Mouse (Mus musculus): ENCODE data around the gene Trappc1. TPM values are rescaled to one million over a fixed set of nuclear protein-coding genes. Genes with fewer than 3 reads are reported as not detected.

Trappc1 gene
- polyA plus RNA-seq, 2 experiments, result 49.6 to 101 TPM

DNA sequence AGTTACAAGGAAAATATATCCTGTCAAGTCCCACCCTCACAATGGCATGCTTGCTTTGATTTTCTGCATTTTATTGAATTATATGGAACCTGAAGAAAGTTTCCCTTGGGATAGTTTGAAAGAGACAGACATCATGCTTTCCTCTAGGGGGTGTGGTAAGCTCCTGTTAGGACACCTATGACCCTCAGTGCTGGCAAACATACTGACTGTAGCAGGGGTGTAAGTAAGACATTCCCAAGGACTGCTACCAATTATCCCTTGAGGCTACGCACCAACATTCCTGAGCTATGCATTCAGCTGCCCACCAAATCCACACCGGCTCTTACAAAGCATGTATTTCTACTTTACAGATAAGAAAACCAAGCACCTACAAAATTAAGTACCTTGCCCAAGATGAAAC, 38.7 kb downstream of the Trappc1 start:
- H3K4me3 ChIP-seq (ENCODE audit: insufficient read depth in 1 of 2, low read depth in 2 of 2, low read length in 2 of 2), result no peak overlapping the region
- H3K9ac ChIP-seq (replicated peaks), result no peak overlapping the region
- ATAC-seq (ENCODE audit: insufficient read depth), result no peak
- H3K4me1 ChIP-seq (replicated peaks; ENCODE audit: control insufficient read depth in 2 of 2, insufficient read depth in 2 of 2, low read length in 1 of 2), result peaks cover 11 to 12% of the 10 kb centered on the region in 2 experiments; a peak in 3 of 4 replicates
- H3K36me3 ChIP-seq (replicated peaks; ENCODE audit: control insufficient read depth, insufficient read depth, low read depth), result no peaks in the 10 kb centered on the region
- TF ChIP-seq EP300 (IDR thresholded peaks at IDR 0.05; ENCODE audit: low read depth) (no peak), CTCF (IDR thresholded peaks at IDR 0.05; ENCODE audit: low read depth) (no peak)
- peaks cover 15% of the 10 kb centered on the region for H3K27me3 ChIP-seq (ENCODE audit: control insufficient read depth, insufficient read depth, low read length)
- WGBS (ENCODE audit: insufficient replicate concordance), result 87% methylated on average over 2 of the region's 2 CpGs
- H3K27ac ChIP-seq, result no peak overlapping the region
- no peaks in the 10 kb centered on the region for H3K9me3 ChIP-seq (ENCODE audit: control insufficient read depth, low read length)
- DNase-seq (ENCODE audit: low read depth in 3 of 3, low spot score in 3 of 3), result no peak
- no peak overlapping the region for H3K4me2 ChIP-seq (ENCODE audit: low read depth)

DNA sequence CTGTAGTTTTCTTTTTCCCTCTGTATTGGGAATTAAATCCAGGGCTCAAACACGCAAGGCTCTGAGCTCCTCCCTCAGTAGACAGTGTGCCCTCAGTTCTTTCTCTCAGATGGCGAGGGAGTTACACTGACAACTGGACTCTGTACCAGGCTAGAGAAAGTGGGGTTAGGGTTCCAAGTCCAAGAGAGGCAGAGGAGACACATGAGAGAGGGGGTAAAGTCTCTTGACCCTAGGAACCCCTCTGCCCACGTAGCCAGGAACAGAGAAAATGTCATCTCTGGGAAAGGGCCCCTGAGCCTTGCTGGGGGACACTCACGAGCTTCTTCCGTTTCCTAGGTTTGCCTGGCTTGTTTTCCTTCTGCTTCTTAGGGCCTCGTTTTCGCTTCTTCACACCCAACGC, 40.6 kb downstream of the Trappc1 start:
- Histone ChIP-seq H3K36me3 (replicated peaks; ENCODE audit: control insufficient read depth, insufficient read depth, low read depth) (no peaks in the 10 kb centered on the region), H3K4me3 (ENCODE audit: insufficient read depth in 1 of 2, low read depth in 2 of 2, low read length in 2 of 2) (no peak overlapping the region), H3K4me2 (ENCODE audit: low read depth) (peak overlapping the region; percentile 39), H3K27ac (no peak overlapping the region), H3K9ac (replicated peaks) (no peak overlapping the region), H3K9me3 (ENCODE audit: control insufficient read depth, low read length) (no peaks in the 10 kb centered on the region), H3K4me1 (replicated peaks; ENCODE audit: control insufficient read depth in 2 of 2, insufficient read depth in 2 of 2, low read length in 1 of 2) (peaks cover 16 to 17% of the 10 kb centered on the region in 2 experiments; a peak in 3 of 4 replicates), H3K27me3 (ENCODE audit: control insufficient read depth, insufficient read depth, low read length) (peaks cover 31% of the 10 kb centered on the region)
- WGBS (ENCODE audit: insufficient replicate concordance), result 47% methylated on average over 8 of the region's 8 CpGs
- TF ChIP-seq EP300 (IDR thresholded peaks at IDR 0.05; ENCODE audit: low read depth), result no peak
- no peak for TF ChIP-seq CTCF (IDR thresholded peaks at IDR 0.05; ENCODE audit: low read depth)
- ATAC-seq (ENCODE audit: insufficient read depth), result no peak
- DNase-seq (ENCODE audit: low read depth in 3 of 3, low spot score in 3 of 3), result no peak

DNA sequence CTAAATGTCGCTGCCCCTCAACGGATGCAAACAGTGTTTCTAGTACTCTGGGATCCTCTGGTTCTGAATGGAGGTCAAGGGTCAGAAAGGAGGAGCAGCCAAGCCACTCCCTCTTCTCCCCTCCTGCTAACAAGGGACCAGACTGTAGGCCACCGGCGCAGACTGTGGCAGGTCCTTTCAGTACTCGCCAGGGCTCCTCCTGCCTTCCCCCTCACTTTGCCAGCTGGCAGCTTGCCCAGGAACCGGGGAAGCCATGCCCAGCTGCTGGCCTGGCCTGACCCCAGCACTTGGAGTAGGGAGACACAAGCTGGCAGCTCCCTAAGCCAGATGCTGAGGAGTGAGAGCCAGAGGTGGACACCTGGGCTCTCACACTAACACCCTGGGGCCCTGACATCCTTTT, 41.1 kb downstream of the Trappc1 start:
- Histone ChIP-seq H3K36me3 (replicated peaks; ENCODE audit: control insufficient read depth, insufficient read depth, low read depth) (no peaks in the 10 kb centered on the region), H3K27ac (no peak overlapping the region), H3K27me3 (ENCODE audit: control insufficient read depth, insufficient read depth, low read length) (peaks cover 35% of the 10 kb centered on the region), H3K9me3 (ENCODE audit: control insufficient read depth, low read length) (no peaks in the 10 kb centered on the region), H3K9ac (replicated peaks) (no peak overlapping the region), H3K4me1 (replicated peaks; ENCODE audit: control insufficient read depth in 2 of 2, insufficient read depth in 2 of 2, low read length in 1 of 2) (peaks cover 17% of the 10 kb centered on the region in 2 experiments; a peak in 3 of 4 replicates), H3K4me2 (ENCODE audit: low read depth) (peak overlapping the region; percentile 39), H3K4me3 (ENCODE audit: insufficient read depth in 1 of 2, low read depth in 2 of 2, low read length in 2 of 2) (no peak overlapping the region)
- WGBS (ENCODE audit: insufficient replicate concordance), result 35% methylated on average over 6 of the region's 6 CpGs
- DNase-seq (ENCODE audit: low read depth in 3 of 3, low spot score in 3 of 3), result no peak
- TF ChIP-seq EP300 (IDR thresholded peaks at IDR 0.05; ENCODE audit: low read depth) (no peak), CTCF (IDR thresholded peaks at IDR 0.05; ENCODE audit: low read depth) (no peak)
- ATAC-seq (ENCODE audit: insufficient read depth), result peak; percentile 18; the same call in 1 of the 2 replicates

DNA sequence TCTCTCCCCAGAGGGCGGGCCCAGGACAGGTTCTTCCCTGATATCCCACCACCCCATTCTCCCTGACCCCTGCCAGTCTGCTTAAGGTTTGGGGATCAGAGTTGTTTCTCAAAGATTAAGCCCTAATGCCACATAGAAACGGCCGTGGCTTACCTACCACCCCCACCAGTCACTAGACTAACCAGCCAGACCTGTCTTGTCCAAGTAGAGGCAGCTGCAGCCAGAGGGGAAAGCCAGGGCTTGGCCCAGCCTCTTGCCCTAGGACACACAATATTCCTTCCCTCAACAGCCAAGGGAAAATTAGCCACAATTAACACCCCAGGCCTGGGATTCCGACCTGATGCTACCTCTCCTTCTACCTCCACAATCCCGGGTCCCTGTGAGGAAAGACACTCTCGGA, 41.9 kb downstream of the Trappc1 start:
- DNase-seq (ENCODE audit: low read depth in 3 of 3, low spot score in 3 of 3) (no peak), ATAC-seq (ENCODE audit: insufficient read depth) (no peak)
- no peaks in the 10 kb centered on the region for H3K9me3 ChIP-seq (ENCODE audit: control insufficient read depth, low read length)
- peak overlapping the region in 1 of 2 experiments; percentile 77; a peak in 2 of 4 replicates for H3K4me3 ChIP-seq (ENCODE audit: insufficient read depth in 1 of 2, low read depth in 2 of 2, low read length in 2 of 2)
- WGBS (ENCODE audit: insufficient replicate concordance), result 44% methylated on average over 6 of the region's 6 CpGs
- peaks cover 35% of the 10 kb centered on the region for H3K27me3 ChIP-seq (ENCODE audit: control insufficient read depth, insufficient read depth, low read length)
- H3K36me3 ChIP-seq (replicated peaks; ENCODE audit: control insufficient read depth, insufficient read depth, low read depth), result no peaks in the 10 kb centered on the region
- H3K4me1 ChIP-seq (replicated peaks; ENCODE audit: control insufficient read depth in 2 of 2, insufficient read depth in 2 of 2, low read length in 1 of 2), result peaks cover 19 to 22% of the 10 kb centered on the region in 2 experiments
- no peak overlapping the region for H3K27ac ChIP-seq
- TF ChIP-seq EP300 (IDR thresholded peaks at IDR 0.05; ENCODE audit: low read depth) (no peak), CTCF (IDR thresholded peaks at IDR 0.05; ENCODE audit: low read depth) (no peak)
- peak overlapping the region; percentile 89 for H3K4me2 ChIP-seq (ENCODE audit: low read depth)
- H3K9ac ChIP-seq (replicated peaks), result no peak overlapping the region

DNA sequence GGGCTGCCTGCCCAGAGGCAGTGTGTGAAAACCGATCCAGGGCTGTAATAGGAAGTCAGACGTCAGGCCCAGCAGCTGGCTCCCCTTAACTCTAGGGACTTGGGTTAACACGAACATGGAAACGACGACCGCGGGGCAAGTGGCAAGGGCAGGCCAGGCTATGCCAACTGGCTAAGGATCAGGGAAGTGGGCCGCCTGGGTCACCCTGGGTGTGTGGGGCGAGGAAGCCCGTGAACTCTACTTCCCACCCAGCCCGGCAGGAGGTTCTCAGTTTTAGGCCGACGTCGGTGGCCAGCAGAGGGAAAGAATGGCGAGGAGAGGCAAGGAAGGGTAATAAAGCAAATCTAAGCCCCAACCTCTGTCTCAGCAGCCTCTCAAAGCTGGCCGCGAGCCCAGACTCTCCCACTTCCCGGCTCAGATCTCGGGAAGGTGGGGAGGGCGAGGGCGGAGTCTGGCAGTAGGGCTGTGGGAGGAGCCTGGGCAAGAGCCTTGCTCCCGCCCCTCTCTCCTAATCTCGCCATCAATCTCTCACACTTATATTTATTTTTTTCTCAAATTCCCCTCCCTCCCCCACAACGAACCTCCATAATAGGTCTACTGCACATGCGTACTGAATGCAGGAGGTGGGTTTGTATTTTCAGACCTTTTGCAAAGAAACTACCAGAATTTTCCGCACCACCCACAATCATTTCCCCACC, 42.5 kb downstream of the Trappc1 start:
- 2% methylated on average over 26 of the region's 26 CpGs for WGBS (ENCODE audit: insufficient replicate concordance)

More for the DNA sequence above, 42.5 kb downstream of the Trappc1 start:
- peaks cover 35% of the 10 kb centered on the region for H3K27me3 ChIP-seq (ENCODE audit: control insufficient read depth, insufficient read depth, low read length)
- ATAC-seq (ENCODE audit: insufficient read depth) (peak; percentile 68), DNase-seq (ENCODE audit: low read depth in 3 of 3, low spot score in 3 of 3) (peak; percentile 38 to 63 (median 54))
- H3K9ac ChIP-seq (replicated peaks), result peak overlapping the region; percentile 39
- H3K36me3 ChIP-seq (replicated peaks; ENCODE audit: control insufficient read depth, insufficient read depth, low read depth), result no peaks in the 10 kb centered on the region
- H3K4me2 ChIP-seq (ENCODE audit: low read depth), result peak overlapping the region; percentile 89
- peaks cover 24 to 26% of the 10 kb centered on the region in 2 experiments for H3K4me1 ChIP-seq (replicated peaks; ENCODE audit: control insufficient read depth in 2 of 2, insufficient read depth in 2 of 2, low read length in 1 of 2)
- H3K9me3 ChIP-seq (ENCODE audit: control insufficient read depth, low read length), result no peaks in the 10 kb centered on the region
- TF ChIP-seq CTCF (IDR thresholded peaks at IDR 0.05; ENCODE audit: low read depth) (no peak), EP300 (IDR thresholded peaks at IDR 0.05; ENCODE audit: low read depth) (no peak)
- H3K4me3 ChIP-seq (ENCODE audit: insufficient read depth in 1 of 2, low read depth in 2 of 2, low read length in 2 of 2), result peak overlapping the region; percentile 41 to 77
- no peak overlapping the region; the same call in 1 of the 2 replicates for H3K27ac ChIP-seq

Measured in liver, embryonic 14.5 days (tissue).